Mouse (Mus musculus): ENCODE results near the gene Cln5. TPM values are rescaled to one million over a fixed set of nuclear protein-coding genes. Genes with fewer than 3 reads are reported as not detected.

The Cln5 gene
- total RNA-seq, 2 experiments from 2014 or later = 34.0 to 40.2 TPM

DNA sequence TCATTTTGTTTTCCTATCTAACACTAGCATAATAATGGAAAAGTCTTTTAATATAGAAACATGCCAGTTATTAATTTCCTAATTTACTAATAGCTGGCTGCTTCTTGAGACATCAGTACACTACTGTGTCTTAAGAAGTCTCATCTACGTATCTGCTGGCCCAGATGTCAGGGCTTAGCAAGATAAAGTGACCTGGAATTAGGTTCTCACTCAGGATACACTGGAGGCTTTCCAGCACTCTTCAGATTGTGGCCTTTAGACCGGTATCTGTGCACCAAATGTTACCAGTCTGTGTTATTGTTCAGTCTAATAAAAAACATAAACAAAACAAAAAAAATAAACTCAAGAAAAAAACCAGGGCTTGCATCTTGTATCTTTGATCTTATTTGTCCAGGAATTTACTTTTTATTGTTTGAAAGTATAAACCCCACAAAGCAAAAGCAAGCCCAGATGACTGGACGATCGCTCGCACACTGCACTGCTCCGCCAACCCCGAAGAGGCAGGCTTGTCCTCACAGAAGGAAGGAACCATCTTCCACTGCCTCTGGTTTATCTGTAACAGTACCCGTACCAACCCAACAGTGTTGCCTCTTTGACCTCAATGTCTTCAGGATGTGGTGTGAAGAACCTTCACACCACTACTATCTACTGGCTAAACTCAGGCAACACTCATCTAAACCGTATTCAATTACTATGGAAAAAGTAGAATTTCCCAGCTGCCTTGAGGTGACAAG, 7.4 kb downstream of the Cln5 start:
- ATAC-seq (replicated peaks; ENCODE audit: poor library complexity, severe bottlenecking) = no peak

DNA sequence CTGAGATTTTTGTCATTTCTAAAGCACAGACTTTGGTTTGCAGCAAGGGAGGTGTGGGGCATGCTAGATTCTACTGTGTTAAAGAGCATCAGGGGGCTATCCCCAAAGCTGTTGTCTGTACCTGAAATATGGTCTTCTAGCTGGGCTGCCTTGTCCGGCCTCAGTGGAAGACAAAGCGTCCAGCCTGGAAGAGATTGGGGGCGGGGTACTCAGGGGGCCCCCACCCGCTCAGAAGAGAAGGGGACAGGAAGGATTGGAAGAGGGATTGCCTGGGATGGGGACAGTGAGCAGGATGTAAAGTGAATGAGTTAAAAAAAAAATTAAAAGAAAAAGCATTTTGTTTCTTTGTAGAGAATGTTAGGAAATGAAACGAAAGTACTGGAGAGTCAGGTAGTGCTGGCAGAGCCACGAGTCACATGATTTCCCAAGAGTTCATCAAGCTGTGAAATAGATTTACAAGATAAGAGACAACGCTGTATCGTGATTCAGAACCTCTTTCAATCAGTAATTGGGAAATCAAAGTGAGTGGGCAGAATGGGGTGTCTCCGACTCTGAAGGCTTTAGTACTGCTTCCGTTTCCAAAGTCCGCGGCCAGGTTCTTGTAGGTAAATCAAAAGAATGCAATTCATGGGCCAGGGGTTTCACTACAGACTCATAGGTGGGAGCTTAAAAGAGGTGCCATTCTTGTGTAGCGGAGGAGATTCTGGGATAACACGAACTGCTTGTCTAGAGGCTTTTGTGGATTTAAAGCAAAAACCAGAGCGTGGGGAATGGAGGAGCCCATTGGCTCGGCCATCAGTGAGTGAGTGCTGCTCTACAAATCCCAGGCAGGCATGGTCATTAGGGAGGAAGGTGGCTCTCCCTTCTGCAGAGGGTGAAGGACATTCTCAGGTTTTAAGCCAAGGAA, 8.2 kb downstream of the Cln5 start:
- ATAC-seq (replicated peaks; ENCODE audit: poor library complexity, severe bottlenecking) = peak; percentile 62

DNA sequence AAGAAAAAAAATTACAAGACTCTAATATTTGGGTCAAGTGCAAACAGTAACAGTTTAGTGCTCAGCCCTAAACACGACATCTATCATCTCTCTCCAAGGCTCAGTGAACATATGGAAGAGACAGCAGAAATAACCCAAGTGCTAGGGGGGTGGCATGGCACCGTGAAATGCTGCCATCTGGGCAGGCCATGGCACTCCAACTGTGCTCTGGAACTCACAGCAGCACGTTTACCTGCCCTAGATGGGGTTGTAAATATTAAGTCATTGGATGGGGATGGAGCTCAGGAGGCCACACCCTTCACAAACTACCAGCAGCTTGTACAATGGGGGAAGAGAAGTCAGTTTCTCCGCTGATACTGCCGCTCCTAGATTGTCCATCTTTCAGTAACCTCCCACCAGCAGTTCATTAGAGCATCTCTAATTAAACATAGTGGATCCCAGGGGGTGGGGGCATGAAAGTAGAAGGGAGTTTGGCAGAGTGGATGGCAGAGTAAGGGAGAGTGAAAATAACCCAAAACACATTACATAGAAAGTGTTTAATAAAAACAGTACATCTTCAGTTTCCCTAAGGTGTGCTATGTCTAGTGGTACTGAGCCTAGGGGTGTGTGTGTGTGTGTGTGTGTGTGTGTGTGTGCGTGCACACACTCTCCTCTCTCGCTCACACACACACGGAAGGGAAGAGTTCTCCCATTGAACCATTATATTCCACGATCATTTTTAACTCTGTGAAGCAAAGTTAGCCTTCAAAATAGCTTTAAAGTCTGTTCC, 9.4 kb downstream of the Cln5 start:
- no peak for ATAC-seq (replicated peaks; ENCODE audit: poor library complexity, severe bottlenecking)

DNA sequence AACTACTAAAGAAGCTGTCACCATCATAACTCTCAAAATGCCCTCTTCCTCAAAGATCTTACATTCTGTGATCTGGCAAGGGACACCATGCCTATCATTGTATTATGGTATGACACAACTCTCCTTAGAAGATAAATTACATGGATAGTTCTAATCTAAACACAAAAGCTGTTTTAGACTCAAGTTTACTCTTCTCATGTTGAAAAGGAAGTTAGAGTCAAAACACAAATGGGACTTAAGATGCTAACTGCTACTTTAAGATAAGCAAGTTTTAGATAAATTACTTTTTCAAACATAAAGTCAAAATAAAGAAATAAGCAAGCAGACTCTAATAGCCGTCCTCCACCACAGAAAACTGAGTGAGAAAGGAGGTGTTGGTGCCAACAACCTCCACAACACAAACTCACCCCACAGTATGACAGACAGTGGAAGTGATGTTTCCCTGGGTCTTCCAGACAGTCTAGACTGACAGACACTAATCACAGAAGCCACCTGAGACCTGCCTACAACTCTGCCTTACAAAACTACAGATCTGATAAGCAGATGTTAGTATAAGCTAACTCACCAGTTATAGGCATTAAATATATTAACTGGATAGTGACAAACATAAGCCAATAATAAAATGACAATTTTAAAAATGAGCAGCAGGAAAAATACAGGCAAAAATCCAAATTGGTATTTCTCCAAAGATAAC, 16.0 kb downstream of the Cln5 start:
- no peak for ATAC-seq (replicated peaks; ENCODE audit: poor library complexity, severe bottlenecking)

DNA sequence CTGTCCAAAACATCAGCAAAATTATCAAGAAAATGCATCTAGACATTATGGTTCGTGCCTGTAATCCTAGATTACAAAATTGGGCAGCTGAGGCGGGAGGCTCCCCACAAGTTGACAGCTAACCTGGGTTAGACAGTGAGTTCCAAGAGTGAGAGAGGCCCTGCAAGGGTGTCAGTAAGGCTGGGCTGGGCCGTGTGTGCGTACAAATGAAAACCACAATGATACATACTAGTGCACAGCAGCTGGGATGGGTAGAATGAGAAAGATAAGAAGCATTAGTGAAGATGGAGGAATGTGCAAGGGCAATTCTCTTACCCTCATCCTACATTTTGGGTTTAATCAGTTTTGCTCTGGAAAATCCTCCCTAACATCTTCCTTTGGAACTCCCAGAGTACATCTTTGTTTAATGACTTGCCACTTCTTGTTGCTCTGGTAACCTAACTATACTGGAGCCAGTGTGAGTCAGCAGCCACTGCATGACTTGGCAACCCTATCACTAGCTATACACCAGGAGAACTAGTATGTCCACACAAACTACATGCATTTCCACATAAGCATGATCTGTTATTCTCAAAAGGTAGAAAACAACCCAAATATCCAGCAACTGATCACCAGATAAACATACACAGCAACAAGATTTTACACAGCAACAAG, 16.8 kb downstream of the Cln5 start:
- ATAC-seq (replicated peaks; ENCODE audit: poor library complexity, severe bottlenecking) = 0 out of 2 replicates have a peak, but pooled peaks have one; percentile 21

DNA sequence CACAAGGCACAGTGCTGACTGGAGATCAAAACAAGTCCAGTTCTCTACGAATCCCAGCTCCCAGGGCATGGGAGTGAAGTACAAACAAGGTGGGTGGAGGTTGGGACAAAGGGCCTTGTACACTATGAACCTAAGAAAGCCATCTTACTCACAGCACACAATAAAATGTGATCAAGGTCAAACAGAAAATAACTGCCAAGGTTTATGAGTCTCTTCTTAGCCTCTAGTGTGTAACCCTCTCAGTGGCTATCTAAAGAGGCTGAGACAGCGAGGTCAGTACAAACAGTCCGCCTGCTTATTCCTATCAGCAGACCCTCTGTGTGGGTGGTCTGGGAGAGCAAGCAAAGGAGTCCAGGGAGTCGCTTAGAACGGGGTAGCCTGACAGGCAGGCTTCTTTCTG, 17.8 kb downstream of the Cln5 start:
- ATAC-seq (replicated peaks; ENCODE audit: poor library complexity, severe bottlenecking) = no peak

DNA sequence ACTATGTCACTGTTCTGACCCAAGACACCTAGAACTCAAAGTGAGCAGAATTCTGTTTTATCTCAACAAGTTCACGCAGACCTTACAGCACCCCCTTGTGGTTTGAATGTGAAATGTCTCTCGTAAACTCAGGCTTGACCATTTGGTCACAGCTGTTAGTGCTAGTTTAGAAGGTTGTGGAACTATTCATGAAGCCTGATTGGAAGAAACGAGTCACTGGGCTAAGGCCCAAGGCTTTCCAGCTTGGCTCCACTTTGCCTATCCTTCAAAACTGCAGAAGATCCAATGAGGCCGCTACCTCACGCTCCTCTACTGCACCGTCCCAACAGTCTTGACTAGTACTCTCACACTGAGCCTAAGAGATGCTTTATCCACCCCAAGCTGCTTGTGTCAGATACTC, 18.6 kb downstream of the Cln5 start:
- ATAC-seq (replicated peaks; ENCODE audit: poor library complexity, severe bottlenecking) = peak; percentile 80

DNA sequence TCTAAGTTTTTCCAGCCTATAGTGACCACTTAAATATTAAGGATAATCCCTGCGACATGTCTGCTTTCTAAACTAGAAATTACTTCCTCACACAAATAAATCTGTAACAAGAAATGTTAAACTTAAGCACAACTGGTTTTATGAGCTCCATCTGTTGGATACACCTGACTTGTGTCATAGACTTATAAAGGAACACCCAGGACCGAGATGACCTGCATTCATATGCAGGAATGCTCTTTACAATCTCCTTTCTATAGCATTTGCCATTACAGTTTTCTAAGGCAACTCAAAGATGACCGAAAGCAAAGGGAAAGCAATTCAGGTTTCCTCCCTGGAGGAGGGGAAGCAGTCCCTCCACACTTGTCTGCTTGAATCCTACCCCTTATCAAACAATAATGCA, 23.2 kb downstream of the Cln5 start:
- ATAC-seq (replicated peaks; ENCODE audit: poor library complexity, severe bottlenecking) = no peak

DNA sequence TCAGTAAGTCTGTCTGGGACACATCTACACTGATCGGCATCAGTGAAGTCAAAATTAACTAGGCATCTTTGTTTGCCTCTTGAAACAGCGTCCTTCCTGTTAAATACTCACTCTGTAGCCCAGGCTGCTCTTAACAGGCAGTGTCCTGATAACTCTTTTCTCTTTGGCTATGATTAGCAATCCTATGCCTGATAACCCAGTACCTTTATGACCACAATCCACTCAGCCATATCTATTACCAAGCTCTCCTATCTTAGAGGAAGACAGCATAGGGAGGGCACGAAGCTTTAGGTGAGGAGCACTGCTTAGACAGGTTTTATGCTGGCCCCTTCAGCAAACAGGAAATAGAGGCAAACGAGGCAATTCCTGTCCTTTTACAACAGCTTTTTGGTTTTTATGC, 23.7 kb downstream of the Cln5 start:
- ATAC-seq (replicated peaks; ENCODE audit: poor library complexity, severe bottlenecking) = no peak

DNA sequence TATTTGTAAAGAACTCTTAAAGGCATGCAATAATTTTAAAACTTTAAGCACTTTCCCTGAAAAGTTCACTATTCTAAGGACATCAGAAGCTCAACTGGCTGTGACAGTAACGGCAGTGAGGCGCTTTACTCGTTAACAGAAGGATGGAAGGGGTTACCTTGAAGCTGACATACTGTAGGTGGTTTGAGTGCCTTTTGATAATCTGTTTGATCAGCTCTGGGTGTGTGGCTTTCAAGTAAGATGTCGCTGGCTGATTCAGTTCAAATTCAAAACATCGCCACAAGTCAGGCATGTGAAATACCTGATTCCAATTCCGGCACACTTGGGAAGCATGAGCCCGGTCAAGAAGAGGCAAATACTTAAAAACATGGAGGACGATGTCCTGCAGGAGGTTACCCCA, 25.0 kb downstream of the Cln5 start:
- ATAC-seq (replicated peaks; ENCODE audit: poor library complexity, severe bottlenecking) = no peak

DNA sequence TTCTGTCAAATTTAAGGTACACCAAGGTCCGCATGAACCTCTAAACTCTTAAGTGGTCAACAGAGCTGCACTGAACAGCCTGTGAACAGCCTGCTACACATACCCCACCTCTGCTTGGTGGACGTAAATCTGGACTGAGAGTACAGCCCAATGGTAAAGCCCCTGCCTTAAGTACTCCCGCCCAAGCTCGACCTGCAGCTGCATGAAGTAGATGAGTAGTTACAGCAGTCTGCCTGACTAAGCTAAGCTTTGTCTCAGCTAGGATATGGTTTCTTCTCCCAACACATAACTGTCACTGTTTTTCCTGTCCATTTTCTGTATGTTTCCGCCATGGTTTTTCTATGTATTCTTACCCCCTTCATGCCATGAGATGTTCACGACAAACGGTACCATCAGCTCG, 25.8 kb downstream of the Cln5 start:
- no peak for ATAC-seq (replicated peaks; ENCODE audit: poor library complexity, severe bottlenecking)

DNA sequence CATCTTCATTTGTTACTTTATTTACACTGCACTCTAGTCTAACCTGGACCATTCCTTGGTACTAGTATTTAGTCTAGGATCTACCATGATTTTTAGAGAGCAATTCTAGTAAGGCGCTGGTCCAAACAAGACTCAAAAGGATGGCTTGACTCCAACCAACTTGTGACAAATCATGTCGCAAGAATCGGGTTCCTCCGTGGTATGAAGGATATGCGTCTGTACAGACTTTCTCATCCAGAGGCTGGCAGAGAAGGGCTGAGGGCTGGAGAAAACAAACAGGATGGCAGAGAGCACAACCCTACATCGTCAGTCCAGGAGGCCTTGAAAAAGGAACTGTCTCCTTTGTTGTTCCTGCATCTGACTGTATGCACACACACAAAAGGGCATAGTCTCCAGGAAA, 26.6 kb downstream of the Cln5 start:
- ATAC-seq (replicated peaks; ENCODE audit: poor library complexity, severe bottlenecking) = peak; percentile 10

DNA sequence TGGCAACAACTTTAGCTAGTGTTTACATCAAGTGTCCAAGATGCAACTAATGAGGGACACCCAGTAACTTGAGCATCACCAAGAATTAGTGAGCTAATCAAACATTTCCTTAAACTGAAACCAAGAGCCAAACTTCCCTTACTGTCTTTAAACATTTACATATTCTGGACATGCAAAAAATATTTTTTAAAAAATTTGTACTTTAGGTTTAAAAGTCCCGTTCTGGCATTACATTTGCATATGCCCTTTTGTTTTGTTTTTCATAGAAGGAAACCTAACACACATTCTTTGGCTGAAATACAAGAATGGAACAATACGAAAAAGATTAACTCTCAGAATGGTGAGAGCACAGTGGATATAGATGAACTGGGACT, 28.2 kb downstream of the Cln5 start:
- ATAC-seq (replicated peaks; ENCODE audit: poor library complexity, severe bottlenecking) = no peak

DNA sequence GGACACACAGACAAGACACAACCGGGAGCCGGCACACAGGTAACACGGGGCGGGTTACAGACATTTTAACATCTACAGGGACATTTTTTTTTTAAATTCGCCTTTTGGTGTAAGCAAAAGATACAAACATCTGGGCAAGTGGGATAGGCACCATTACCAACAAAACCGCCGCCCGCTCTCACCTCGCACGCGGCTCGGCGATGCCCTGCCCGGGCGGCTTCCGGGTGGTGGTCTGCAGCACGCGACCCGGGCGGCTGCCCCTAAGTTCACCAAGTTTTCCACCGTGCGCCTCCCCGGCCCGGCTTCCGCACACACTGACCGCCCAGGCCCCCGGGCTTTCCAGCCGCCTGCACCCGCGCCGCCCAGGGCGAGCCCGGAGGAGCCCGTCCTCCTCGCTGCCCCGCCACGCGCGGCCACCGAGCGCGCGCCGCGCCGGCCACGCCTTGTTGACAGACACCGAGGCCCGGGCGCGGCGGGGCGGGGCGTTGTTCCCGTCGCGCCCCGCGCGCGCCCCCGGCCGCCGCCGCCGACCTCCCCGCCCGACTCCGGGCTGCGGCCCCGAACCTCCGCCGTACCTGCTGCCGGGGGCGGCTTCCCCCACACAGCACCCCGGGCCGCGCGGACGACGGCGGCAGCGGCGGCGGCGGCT, 28.7 kb downstream of the Cln5 start:
- ATAC-seq (replicated peaks; ENCODE audit: poor library complexity, severe bottlenecking) = peak; percentile 63

DNA sequence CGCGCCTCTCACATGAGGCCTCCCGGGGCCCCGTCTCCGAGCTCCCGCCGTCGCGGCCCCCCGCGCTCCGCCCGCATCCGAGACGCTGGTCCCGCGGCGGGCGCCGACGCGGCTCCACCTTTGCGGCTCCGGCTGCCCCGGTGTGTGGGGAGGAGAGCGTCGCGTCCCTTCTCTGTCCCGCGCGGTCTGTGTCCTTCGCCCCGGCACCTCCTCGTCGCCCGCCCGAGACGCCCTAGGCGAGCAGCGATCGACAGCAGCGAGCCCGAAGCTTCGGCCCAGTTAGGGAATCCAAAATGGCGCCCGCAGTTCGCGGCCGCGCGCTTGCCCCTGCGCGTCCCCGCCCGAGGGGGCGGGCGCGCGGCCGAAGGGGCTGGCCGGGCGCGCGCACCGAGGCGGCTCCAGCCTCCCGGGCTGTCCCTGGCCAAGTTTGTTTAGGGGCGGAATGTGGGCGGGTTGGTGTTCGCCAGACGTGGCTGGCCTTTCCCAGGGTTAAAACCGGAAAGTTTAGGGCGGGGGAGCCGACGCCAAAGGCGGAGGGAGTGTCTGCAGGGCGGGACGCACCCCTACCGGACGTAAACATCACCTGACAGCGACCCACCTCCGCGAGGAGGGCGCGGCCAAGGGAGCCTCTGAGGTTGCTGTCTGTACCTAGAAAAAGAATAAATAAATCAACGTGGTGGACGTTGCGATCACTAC, 29.4 kb downstream of the Cln5 start, which contains the start of gene Fbxl3:
Gene Fbxl3 (minus strand): TSS at position 329 of the 696 bp plus-strand sequence.
- ATAC-seq (replicated peaks; ENCODE audit: poor library complexity, severe bottlenecking) = peak; percentile 84

DNA sequence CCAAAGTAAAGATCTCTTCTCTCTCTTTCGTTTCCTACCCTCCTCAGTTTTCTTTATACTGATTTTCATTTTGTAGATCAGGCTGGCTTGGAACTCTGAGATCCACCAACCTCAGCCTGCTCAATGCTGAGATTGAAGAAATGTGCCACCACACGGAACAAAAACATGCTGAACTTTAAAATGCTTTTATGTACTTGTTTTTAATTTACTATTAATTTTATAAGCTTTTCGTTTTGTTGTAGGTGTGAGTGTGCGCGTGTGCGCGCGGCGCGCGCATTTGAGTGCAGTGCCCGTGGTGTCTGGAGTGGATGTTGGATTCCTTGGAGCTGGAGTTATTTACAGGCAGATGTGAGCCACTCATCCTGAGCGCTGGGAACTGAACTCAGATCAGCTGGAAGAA, 30.3 kb downstream of the Cln5 start:
- no peak for ATAC-seq (replicated peaks; ENCODE audit: poor library complexity, severe bottlenecking)

DNA sequence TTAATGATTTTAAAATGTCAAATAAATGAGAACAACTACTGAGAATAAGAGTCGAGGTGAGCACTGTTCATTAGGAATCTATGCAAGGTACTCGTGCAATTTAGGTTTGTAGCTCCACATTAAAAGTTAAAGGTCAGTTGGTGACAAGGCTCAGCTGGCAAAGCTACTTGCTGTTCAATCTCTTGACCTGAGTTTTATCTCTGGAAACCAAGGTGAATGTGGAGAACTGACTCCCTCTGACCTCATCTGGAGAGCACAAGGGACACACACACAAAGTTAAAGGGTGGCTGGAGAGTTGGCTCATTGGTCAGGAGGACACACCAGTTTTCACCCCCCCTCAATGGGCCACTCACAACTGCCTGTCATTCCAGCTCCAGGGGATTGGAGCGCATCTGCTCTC, 31.2 kb downstream of the Cln5 start:
- no peak for ATAC-seq (replicated peaks; ENCODE audit: poor library complexity, severe bottlenecking)

DNA sequence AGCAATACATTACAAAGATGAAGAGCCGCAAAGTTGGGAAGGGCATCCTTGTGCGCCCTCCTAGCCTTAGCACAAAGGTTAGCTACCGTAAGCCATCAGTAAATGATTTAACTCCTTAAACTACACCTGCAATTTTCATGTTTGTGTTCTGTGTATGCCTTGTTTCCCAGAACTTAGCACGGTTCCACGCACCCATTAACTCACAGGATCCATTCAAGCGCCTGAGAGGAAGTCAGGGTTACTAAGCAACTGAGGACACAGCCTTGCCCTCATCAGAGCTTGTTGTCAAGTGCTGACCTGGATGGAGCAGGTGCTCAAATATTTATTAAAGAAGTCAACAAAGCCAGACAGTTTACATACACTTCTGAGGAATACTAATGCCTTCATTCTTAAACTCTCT, 32.2 kb downstream of the Cln5 start:
- ATAC-seq (replicated peaks; ENCODE audit: poor library complexity, severe bottlenecking) = no peak
